Mouse (Mus musculus): ENCODE data around the gene Filip1l. TPM values are rescaled to one million over a fixed set of nuclear protein-coding genes. Genes with fewer than 3 reads are reported as not detected.

Filip1l gene
- polyA plus RNA-seq, 1 experiment = 4.3 TPM

GRCm38 (mm10) chr16:57554886-57555400 is 202.1 kb downstream of the Filip1l start:
- no peak for TF ChIP-seq CTCF (IDR thresholded peaks at IDR 0.05; ENCODE audit: borderline replicate concordance, control insufficient read depth, extremely low read depth, insufficient read depth, low read length, poor library complexity)
- TF ChIP-seq POLR2A (IDR thresholded peaks at IDR 0.05; ENCODE audit: control insufficient read depth, extremely low read depth, insufficient read depth, low read length, poor library complexity) = no peak
- 94% methylated on average over 6 of the region's 6 CpGs for WGBS
- DNase-seq = no peak
- Histone ChIP-seq H3K4me1 (replicated peaks; ENCODE audit: control insufficient read depth, insufficient read depth, low read length) (no peaks in the 10 kb centered on the region; the same call in 1 of the 2 replicates), H3K4me3 (ENCODE audit: control insufficient read depth, insufficient read depth, low read length) (no peak overlapping the region), H3K27ac (ENCODE audit: control insufficient read depth, insufficient read depth, low read length) (no peak overlapping the region), H3K27me3 (ENCODE audit: control insufficient read depth, insufficient read depth, low read length) (no peaks in the 10 kb centered on the region), H3K36me3 (ENCODE audit: control insufficient read depth, insufficient read depth, low read length) (no peaks in the 10 kb centered on the region)

- DNase-seq = no peak
- TF ChIP-seq POLR2A (IDR thresholded peaks at IDR 0.05; ENCODE audit: control insufficient read depth, extremely low read depth, insufficient read depth, low read length, poor library complexity) (no peak), CTCF (IDR thresholded peaks at IDR 0.05; ENCODE audit: borderline replicate concordance, control insufficient read depth, extremely low read depth, insufficient read depth, low read length, poor library complexity) (no peak)
- Histone ChIP-seq H3K4me1 (replicated peaks; ENCODE audit: control insufficient read depth, insufficient read depth, low read length) (no peaks in the 10 kb centered on the region; the same call in 1 of the 2 replicates), H3K27ac (ENCODE audit: control insufficient read depth, insufficient read depth, low read length) (no peak overlapping the region), H3K36me3 (ENCODE audit: control insufficient read depth, insufficient read depth, low read length) (no peaks in the 10 kb centered on the region), H3K27me3 (ENCODE audit: control insufficient read depth, insufficient read depth, low read length) (no peaks in the 10 kb centered on the region), H3K4me3 (ENCODE audit: control insufficient read depth, insufficient read depth, low read length) (no peak overlapping the region)
- 82% methylated on average over 4 of the region's 4 CpGs for WGBS
Measured at GRCm38 (mm10) chr16:57555667-57556066, 202.8 kb downstream of the Filip1l start.

- Histone ChIP-seq H3K27ac (ENCODE audit: control insufficient read depth, insufficient read depth, low read length) (no peak overlapping the region), H3K4me1 (replicated peaks; ENCODE audit: control insufficient read depth, insufficient read depth, low read length) (no peaks in the 10 kb centered on the region; the same call in 1 of the 2 replicates), H3K4me3 (ENCODE audit: control insufficient read depth, insufficient read depth, low read length) (no peak overlapping the region), H3K36me3 (ENCODE audit: control insufficient read depth, insufficient read depth, low read length) (no peaks in the 10 kb centered on the region), H3K27me3 (ENCODE audit: control insufficient read depth, insufficient read depth, low read length) (no peaks in the 10 kb centered on the region)
- 87% methylated on average over 2 of the region's 2 CpGs for WGBS
- no peak for TF ChIP-seq CTCF (IDR thresholded peaks at IDR 0.05; ENCODE audit: borderline replicate concordance, control insufficient read depth, extremely low read depth, insufficient read depth, low read length, poor library complexity)
- TF ChIP-seq POLR2A (IDR thresholded peaks at IDR 0.05; ENCODE audit: control insufficient read depth, extremely low read depth, insufficient read depth, low read length, poor library complexity) = no peak
- no peak for DNase-seq
Measured at GRCm38 (mm10) chr16:57556244-57556643, 203.4 kb downstream of the Filip1l start.

- H3K36me3 ChIP-seq (ENCODE audit: control insufficient read depth, insufficient read depth, low read length) = no peaks in the 10 kb centered on the region
- no peaks in the 10 kb centered on the region for H3K27me3 ChIP-seq (ENCODE audit: control insufficient read depth, insufficient read depth, low read length)
- no peak overlapping the region for H3K27ac ChIP-seq (ENCODE audit: control insufficient read depth, insufficient read depth, low read length)
- TF ChIP-seq CTCF (IDR thresholded peaks at IDR 0.05; ENCODE audit: borderline replicate concordance, control insufficient read depth, extremely low read depth, insufficient read depth, low read length, poor library complexity) (no peak), POLR2A (IDR thresholded peaks at IDR 0.05; ENCODE audit: control insufficient read depth, extremely low read depth, insufficient read depth, low read length, poor library complexity) (no peak)
- H3K4me1 ChIP-seq (replicated peaks; ENCODE audit: control insufficient read depth, insufficient read depth, low read length) = no peaks in the 10 kb centered on the region; the same call in 1 of the 2 replicates
- H3K4me3 ChIP-seq (ENCODE audit: control insufficient read depth, insufficient read depth, low read length) = no peak overlapping the region
- 73% methylated on average over 3 of the region's 3 CpGs for WGBS
- no peak for DNase-seq
Measured at GRCm38 (mm10) chr16:57558258-57558657, 205.4 kb downstream of the Filip1l start.

- Histone ChIP-seq H3K27ac (ENCODE audit: control insufficient read depth, insufficient read depth, low read length) (no peak overlapping the region), H3K36me3 (ENCODE audit: control insufficient read depth, insufficient read depth, low read length) (no peaks in the 10 kb centered on the region)
- TF ChIP-seq CTCF (IDR thresholded peaks at IDR 0.05; ENCODE audit: borderline replicate concordance, control insufficient read depth, extremely low read depth, insufficient read depth, low read length, poor library complexity) (no peak), POLR2A (IDR thresholded peaks at IDR 0.05; ENCODE audit: control insufficient read depth, extremely low read depth, insufficient read depth, low read length, poor library complexity) (no peak)
Measured at GRCm38 (mm10) chr16:57560185-57560584, 207.3 kb downstream of the Filip1l start.

GRCm38 (mm10) chr16:57563453-57563852 is 210.6 kb downstream of the Filip1l start:
- H3K4me1 ChIP-seq (replicated peaks; ENCODE audit: control insufficient read depth, insufficient read depth, low read length) = peaks cover 2% of the 10 kb centered on the region; the same call in 1 of the 2 replicates
- H3K27ac ChIP-seq (ENCODE audit: control insufficient read depth, insufficient read depth, low read length) = no peak overlapping the region
- no peaks in the 10 kb centered on the region for H3K27me3 ChIP-seq (ENCODE audit: control insufficient read depth, insufficient read depth, low read length)
- H3K36me3 ChIP-seq (ENCODE audit: control insufficient read depth, insufficient read depth, low read length) = no peaks in the 10 kb centered on the region
- no peak for DNase-seq
- TF ChIP-seq POLR2A (IDR thresholded peaks at IDR 0.05; ENCODE audit: control insufficient read depth, extremely low read depth, insufficient read depth, low read length, poor library complexity) = no peak
- no peak for TF ChIP-seq CTCF (IDR thresholded peaks at IDR 0.05; ENCODE audit: borderline replicate concordance, control insufficient read depth, extremely low read depth, insufficient read depth, low read length, poor library complexity)
- no peak overlapping the region for H3K4me3 ChIP-seq (ENCODE audit: control insufficient read depth, insufficient read depth, low read length)
- 91% methylated on average over 3 of the region's 3 CpGs for WGBS

More at GRCm38 (mm10) chr16:57560185-57560584, 207.3 kb downstream of the Filip1l start:
- no peak for DNase-seq
- 100% methylated on average over 1 of the region's 1 CpGs for WGBS
- H3K4me3 ChIP-seq (ENCODE audit: control insufficient read depth, insufficient read depth, low read length) = no peak overlapping the region
- no peaks in the 10 kb centered on the region for H3K27me3 ChIP-seq (ENCODE audit: control insufficient read depth, insufficient read depth, low read length)
- H3K4me1 ChIP-seq (replicated peaks; ENCODE audit: control insufficient read depth, insufficient read depth, low read length) = no peaks in the 10 kb centered on the region; the same call in 1 of the 2 replicates
